Mouse (Mus musculus) c-Kit-negative CD71-positive TER-119-positive erythroid progenitor cells, embryonic 14.5 days (primary cell): Measurements from ENCODE around the gene Lhfpl1.
"Not testable (repeated sequence)": the region's sequence is repeated elsewhere in the genome, so short reads cannot be mapped to it uniquely, and the experiment has no call there.

Source experiments
- DNase-seq: peaks from one replicate; pipeline ENCODE4 v3.0.0-alpha.2; 2013; ENCODE audit warnings: low read depth, low spot score

Gene Lhfpl1

DNA sequence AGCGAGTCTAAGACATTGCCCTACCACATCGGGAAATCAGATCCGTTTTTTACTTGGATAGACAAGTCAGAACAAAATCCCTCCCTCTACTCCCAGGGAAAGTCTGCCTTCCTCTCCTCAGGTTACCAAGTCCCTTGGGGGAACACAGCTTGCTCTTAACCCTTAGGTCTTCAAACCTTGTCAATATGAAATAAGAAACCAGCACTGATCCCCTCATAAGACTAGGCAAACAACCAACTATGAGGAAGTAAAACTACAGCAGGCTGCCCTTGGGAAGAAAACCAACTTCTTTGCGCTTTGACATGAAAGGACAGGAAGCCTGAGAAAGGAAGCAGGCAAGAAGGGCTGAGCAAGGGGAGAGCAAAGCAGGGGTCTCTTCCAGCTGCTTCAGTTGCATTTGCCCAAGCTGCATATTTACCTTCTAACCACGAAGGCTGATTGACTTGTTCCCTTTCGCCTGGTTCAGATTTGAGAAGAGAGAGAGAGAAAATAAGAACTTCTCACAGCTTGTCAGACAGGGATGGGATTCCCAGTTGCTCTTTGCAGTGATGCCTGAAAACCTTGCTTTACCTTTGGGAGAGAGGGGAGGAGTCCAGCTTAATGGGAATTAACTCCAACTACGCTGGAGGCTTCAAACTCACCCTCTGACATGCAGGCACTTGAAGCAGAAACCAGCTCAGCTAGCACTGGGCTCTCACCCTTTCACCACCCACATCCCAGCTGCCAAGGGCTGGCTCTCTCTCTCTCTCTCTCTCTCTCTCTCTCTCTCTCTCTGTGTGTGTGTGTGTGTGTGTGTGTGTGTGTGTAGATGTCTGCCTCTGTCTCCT lies at the start of gene Lhfpl1:
TSS of gene Lhfpl1 (minus strand) at position 713 of the 827 bp plus-strand sequence.
- DNase-seq, result no peak

DNA sequence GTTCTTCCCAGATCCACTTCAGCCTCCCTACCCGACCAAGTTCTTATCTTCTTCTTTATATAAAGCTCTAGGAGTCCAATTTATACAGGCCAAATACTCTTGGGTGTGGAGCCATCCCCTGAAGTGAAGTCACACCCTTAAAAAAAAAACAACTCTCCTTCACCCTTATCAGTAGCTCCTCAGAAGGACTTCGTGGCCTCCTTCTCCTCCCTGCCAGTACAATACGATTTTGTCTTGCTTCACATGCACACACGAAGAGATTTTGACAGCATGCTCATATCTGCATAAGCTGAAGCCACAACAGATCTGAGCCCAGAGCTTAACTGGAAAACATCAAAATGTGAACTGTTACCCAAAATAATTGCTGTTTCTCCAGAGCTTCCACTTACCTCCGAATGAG lies 22.9 kb upstream of the Lhfpl1 start:
- DNase-seq, result no peak

GRCm38 (mm10) chrX:145362527-145362926 lies 13.6 kb upstream of the Lhfpl1 start:
- DNase-seq, result no peak

DNA sequence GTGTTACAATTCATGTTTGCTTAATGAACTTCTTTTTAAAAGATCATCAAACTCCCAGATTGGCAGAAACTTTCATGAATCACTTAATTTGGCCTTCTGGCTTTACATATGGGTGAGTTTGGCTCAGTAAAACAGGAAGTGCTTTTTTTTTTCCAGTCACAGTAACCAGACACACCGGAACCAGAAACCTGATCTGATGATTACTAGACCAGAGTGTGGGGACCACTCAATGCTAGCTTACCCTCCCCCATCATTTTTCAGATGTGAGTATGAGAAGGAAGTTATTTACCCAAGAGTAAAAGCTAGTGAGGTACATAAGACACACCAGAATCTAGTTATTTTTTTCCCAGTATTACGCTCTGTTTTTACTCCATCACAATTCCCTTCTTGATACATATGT lies 6.5 kb downstream of the Lhfpl1 start:
- no peak for DNase-seq

DNA sequence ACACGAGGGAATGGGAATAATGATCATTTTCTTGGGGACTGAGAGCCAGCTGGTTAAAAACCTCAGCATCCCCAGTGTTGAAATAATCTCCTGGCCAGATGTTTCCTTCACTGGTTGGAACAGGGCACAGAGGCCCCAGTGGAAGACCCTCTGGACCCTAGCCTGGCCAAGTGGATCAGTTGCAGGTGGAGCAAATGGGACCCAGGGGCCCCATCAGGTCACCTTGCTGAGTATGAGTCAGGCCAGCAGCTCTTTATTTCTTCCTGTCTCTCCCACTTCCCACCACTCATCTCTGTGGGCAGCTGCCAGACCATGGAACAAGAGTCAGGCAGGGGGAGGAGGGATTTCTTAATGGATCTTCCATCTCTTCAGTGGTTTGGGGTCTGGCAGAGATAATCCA lies 12.7 kb downstream of the Lhfpl1 start:
- DNase-seq, result no peak

DNA sequence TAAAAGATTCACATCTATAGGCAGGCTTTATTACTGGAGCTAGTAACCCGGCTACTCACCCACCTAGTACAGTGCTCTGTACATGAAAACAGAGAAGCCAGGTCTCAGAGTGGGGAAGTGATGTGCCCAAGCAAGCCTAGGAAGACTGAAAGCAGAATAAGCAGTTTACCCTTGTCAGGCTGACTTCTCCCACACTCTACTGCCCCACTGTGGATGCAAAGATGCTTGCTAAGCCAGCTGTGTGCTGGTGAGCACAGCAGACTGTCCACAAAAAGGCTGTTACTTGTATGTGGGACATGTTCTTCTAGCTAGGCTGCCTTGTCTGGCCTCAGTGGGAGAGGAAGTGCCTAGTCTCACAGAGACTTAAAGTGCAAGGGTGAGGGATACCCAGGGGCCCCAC lies 40.3 kb downstream of the Lhfpl1 start:
- no peak for DNase-seq

DNA sequence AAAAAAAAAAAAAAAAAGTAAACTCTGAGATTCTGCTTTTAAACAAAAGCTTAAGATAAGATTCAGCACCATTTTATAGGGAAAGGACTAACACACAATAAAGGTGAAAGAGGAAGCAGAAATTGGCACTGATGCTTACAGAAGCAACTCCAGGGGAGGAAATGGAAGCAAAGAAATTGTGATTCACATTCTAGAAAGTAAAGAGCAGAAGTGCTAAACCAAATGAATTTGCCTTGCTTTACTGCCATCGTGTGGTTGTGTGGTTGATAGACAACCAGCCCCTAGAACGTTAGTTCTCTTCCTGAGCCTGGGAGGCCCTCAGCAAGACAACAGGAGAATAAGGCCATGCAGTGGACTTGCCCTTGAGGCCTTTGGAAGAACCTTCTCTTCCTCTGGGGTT lies 41.7 kb downstream of the Lhfpl1 start:
- DNase-seq, result no peak

- not testable (repeated sequence) for DNase-seq
Observed at GRCm38 (mm10) chrX:145300232-145300631, 48.7 kb downstream of the Lhfpl1 start.

DNA sequence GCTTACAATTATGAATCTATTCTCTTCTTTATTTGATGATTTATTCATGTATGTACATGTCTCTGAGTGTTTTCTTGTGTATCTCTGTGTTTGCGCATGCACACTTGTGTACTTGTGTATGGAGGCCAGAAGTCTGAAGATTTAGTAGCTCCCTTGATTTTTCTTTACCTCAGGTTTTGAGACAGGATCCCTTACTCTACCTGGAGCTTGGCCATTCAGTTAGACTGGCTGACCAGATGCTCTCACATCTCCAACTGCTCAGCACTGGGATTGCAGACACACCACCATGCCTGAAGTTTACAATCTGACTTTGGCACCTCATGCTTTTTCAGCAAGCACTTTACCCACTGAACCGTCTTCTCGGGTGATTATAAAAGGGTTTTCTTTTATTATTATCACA lies 76.7 kb downstream of the Lhfpl1 start:
- DNase-seq, result no peak

GRCm38 (mm10) chrX:145271768-145272167 lies 77.1 kb downstream of the Lhfpl1 start:
- DNase-seq, result no peak

DNA sequence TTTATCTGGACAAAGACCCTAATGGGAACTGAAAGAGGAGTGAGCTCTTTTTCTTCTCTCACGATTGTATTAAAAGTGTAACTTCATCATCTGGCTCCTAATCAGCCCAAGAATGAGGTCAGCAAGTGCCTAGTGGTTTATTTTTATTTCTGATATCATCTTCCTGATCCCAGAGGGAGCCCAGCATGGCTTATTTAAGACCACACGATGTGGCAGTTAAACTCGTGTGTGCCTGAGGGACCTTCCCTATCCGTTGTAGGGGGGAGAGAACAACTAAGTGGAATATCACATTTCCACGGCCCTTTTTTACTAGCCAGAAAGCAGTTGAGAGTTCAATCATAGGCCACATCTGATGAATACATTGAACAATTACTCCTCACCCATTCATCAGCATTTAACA lies 87.1 kb downstream of the Lhfpl1 start:
- no peak for DNase-seq
